ENCODE assay signal across 9 mouse cellular contexts in the genomic region with DNA sequence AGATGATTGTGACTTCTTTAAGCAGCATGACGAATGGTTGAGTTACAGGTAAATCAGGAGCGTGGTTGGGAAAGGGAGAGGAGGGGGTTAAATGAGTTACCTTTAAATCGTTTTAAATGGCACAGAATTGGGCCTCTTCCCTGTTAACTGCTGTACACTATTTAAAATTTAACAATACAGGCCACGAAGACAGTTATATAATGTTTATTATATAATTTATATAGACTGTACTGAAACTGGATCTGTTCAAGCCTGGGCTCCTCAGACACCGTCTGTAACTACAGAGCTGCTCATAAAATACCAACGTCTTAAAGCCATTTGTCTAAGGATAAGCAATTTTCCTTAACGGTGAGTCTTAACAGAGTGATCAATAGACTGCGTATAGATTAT. TPM values are rescaled to one million over a fixed set of nuclear protein-coding genes. Genes with fewer than 3 reads are reported as not detected.
DNase-seq lines count a peak whose midpoint lies in the region; ATAC-seq and TF ChIP-seq lines count a peak whose summit lies in the region.
"Had no signal": no experiment of that assay in that cellular context is flagged by ENCODE, and none has a peak within 500 bp of the region (broad histone marks: within the 10 kb centered on the region; RNA-seq: fewer than 3 reads in every experiment).

No protein-coding gene starts in this region.

- ATAC-seq in kidney, embryonic 15.5 days (replicated peaks; ENCODE audit: low FRiP score), result no peak
- ATAC-seq in hindbrain, embryonic 15.5 days (ENCODE audit: low FRiP score, low read depth), result no peak
- ATAC-seq in midbrain, embryonic 15.5 days (replicated peaks), result no peak
- no peak for ATAC-seq in megakaryocyte-erythroid progenitor cell, adult 5-6 weeks (replicated peaks; ENCODE audit: low FRiP score, low TSS enrichment, poor library complexity, severe bottlenecking)

- H3K4me3 ChIP-seq in kidney, embryonic 15.5 days (replicated peaks), result peak overlapping the region; percentile 66
- peak overlapping the region; percentile 76 for H3K4me3 ChIP-seq in cortical plate, adult 2 months (ENCODE audit: insufficient read depth, low read length)
- peak overlapping the region; percentile 76 for H3K4me3 ChIP-seq in hindbrain, embryonic 15.5 days
- peak overlapping the region; percentile 97 for H3K4me3 ChIP-seq in midbrain, embryonic 15.5 days

- H3K36me3 ChIP-seq in kidney, embryonic 15.5 days, result peaks cover 20% of the 10 kb centered on the region
- no peaks in the 10 kb centered on the region for H3K36me3 ChIP-seq in hindbrain, embryonic 15.5 days
- H3K36me3 ChIP-seq in midbrain, embryonic 15.5 days (replicated peaks), result no peaks in the 10 kb centered on the region

- DNase-seq in kidney, postnatal 14 days, result no peak
- DNase-seq in adrenal gland, postnatal 4 days (ENCODE audit: low spot score in 2 of 2), result no peak
- DNase-seq in ovary, postnatal 36 days (ENCODE audit: low spot score), result no peak
- DNase-seq: gastrocnemius, postnatal 25 days had no signal

- no peak for TF ChIP-seq POLR2A in cortical plate, adult 2 months (IDR thresholded peaks at IDR 0.05; ENCODE audit: extremely low read depth, insufficient read depth, low read length)

- no peaks in the 10 kb centered on the region; the same call in 1 of the 2 replicates for H3K27me3 ChIP-seq in kidney, embryonic 15.5 days
- no peaks in the 10 kb centered on the region for H3K27me3 ChIP-seq in hindbrain, embryonic 15.5 days
- H3K27me3 ChIP-seq in midbrain, embryonic 15.5 days (replicated peaks), result no peaks in the 10 kb centered on the region

- 23% methylated on average over 8 of the region's 8 CpGs for WGBS in kidney, embryonic 15.5 days
- WGBS in hindbrain, embryonic 15.5 days, result 21% methylated on average over 8 of the region's 8 CpGs
- 19% methylated on average over 8 of the region's 8 CpGs for WGBS in midbrain, embryonic 15.5 days

- H3K4me1 ChIP-seq in kidney, embryonic 15.5 days, result peaks cover 42% of the 10 kb centered on the region
- peaks cover 4% of the 10 kb centered on the region; the same call in 1 of the 2 replicates for H3K4me1 ChIP-seq in cortical plate, adult 2 months (ENCODE audit: control insufficient read depth, insufficient read depth, low read length)
- H3K4me1 ChIP-seq in hindbrain, embryonic 15.5 days (replicated peaks), result peaks cover 59% of the 10 kb centered on the region
- peaks cover 56% of the 10 kb centered on the region for H3K4me1 ChIP-seq in midbrain, embryonic 15.5 days

- peak overlapping the region; percentile 91 for H3K4me2 ChIP-seq in kidney, embryonic 15.5 days
- peak overlapping the region; percentile 80 for H3K4me2 ChIP-seq in hindbrain, embryonic 15.5 days
- H3K4me2 ChIP-seq in midbrain, embryonic 15.5 days, result peak overlapping the region; percentile 58

- peak overlapping the region; percentile 77 for H3K9ac ChIP-seq in kidney, embryonic 15.5 days
- H3K9ac ChIP-seq in hindbrain, embryonic 15.5 days, result peak overlapping the region; percentile 92
- H3K9ac ChIP-seq in midbrain, embryonic 15.5 days, result peak overlapping the region; percentile 87

- no peak for TF ChIP-seq CTCF in cortical plate, adult 2 months (IDR thresholded peaks at IDR 0.05; ENCODE audit: extremely low read depth, insufficient read depth, low read length)

- no peaks in the 10 kb centered on the region for H3K9me3 ChIP-seq in kidney, embryonic 15.5 days (replicated peaks)
- H3K9me3 ChIP-seq in hindbrain, embryonic 15.5 days, result no peaks in the 10 kb centered on the region
- no peaks in the 10 kb centered on the region for H3K9me3 ChIP-seq in midbrain, embryonic 15.5 days

- peak overlapping the region; percentile 100 for H3K27ac ChIP-seq in kidney, embryonic 15.5 days
- no peak overlapping the region for H3K27ac ChIP-seq in cortical plate, adult 2 months (ENCODE audit: insufficient read depth, low read length)
- peak overlapping the region; percentile 100 for H3K27ac ChIP-seq in hindbrain, embryonic 15.5 days (replicated peaks)
- H3K27ac ChIP-seq in midbrain, embryonic 15.5 days, result peak overlapping the region; percentile 99

RNA-seq across cellular contexts. Expression of gene Hist3h2a, which starts 1.4 kb away (rescaled TPM):
- polyA plus RNA-seq in kidney, embryonic 15.5 days (2015; fragmentation: Nextera tagmentation; extraction: Ambion mirVana), result 36.4 and 40.3 TPM in 2 replicates
- 40.1 and 42.8 TPM in 2 replicates for polyA plus RNA-seq in cortical plate, adult 2 months (2012; rRNA removed)
- 96.0 and 96.7 TPM in 2 replicates for polyA plus RNA-seq in hindbrain, embryonic 15.5 days (2015; fragmentation: Nextera tagmentation; extraction: Ambion mirVana)
- 119 and 121 TPM in 2 replicates for polyA plus RNA-seq in midbrain, embryonic 15.5 days (2015; fragmentation: Nextera tagmentation; extraction: Ambion mirVana)
- total RNA-seq in adrenal gland, postnatal 4 days (2021), result 10 to 100 TPM; 47.6 to 64.4 TPM
- total RNA-seq in megakaryocyte-erythroid progenitor cell, adult 5-6 weeks (2014; fragmentation: Nextera tagmentation), result 29.7 and 39.9 TPM in 2 replicates
- total RNA-seq in megakaryocyte-erythroid progenitor cell, adult 5-6 weeks (2017), result 238 and 296 TPM in 2 replicates

RNA-seq across cellular contexts. Expression of gene Trim17, which starts 1.4 kb away (rescaled TPM):
- polyA plus RNA-seq in kidney, embryonic 15.5 days (2015; fragmentation: Nextera tagmentation; extraction: Ambion mirVana), result 0.58 and 0.71 TPM in 2 replicates
- polyA plus RNA-seq in cortical plate, adult 2 months (2012; rRNA removed), result 6.6 and 7.4 TPM in 2 replicates
- 1.4 TPM in 2 replicates for polyA plus RNA-seq in hindbrain, embryonic 15.5 days (2015; fragmentation: Nextera tagmentation; extraction: Ambion mirVana)
- polyA plus RNA-seq in midbrain, embryonic 15.5 days (2015; fragmentation: Nextera tagmentation; extraction: Ambion mirVana), result 1.5 and 2.0 TPM in 2 replicates
- total RNA-seq in adrenal gland, postnatal 4 days (2021), result under 1 TPM; 0.08 to 0.36 TPM
- total RNA-seq in megakaryocyte-erythroid progenitor cell, adult 5-6 weeks (2014; fragmentation: Nextera tagmentation), result not detected in 2 replicates
- not detected in 2 replicates for total RNA-seq in megakaryocyte-erythroid progenitor cell, adult 5-6 weeks (2017)

RNA-seq across cellular contexts. Expression of gene Hist3h2ba, which starts 7.1 kb away (rescaled TPM):
- polyA plus RNA-seq in kidney, embryonic 15.5 days (2015; fragmentation: Nextera tagmentation; extraction: Ambion mirVana), result 81.6 and 82.0 TPM in 2 replicates
- 101 and 112 TPM in 2 replicates for polyA plus RNA-seq in cortical plate, adult 2 months (2012; rRNA removed)
- polyA plus RNA-seq in hindbrain, embryonic 15.5 days (2015; fragmentation: Nextera tagmentation; extraction: Ambion mirVana), result 230 and 238 TPM in 2 replicates
- 311 and 338 TPM in 2 replicates for polyA plus RNA-seq in midbrain, embryonic 15.5 days (2015; fragmentation: Nextera tagmentation; extraction: Ambion mirVana)
- total RNA-seq in adrenal gland, postnatal 4 days (2021), result 10 to 100 TPM; 58.4 to 77.5 TPM
- total RNA-seq in megakaryocyte-erythroid progenitor cell, adult 5-6 weeks (2014; fragmentation: Nextera tagmentation), result 21.1 and 27.6 TPM in 2 replicates
- 6.3 and 6.5 TPM in 2 replicates for total RNA-seq in megakaryocyte-erythroid progenitor cell, adult 5-6 weeks (2017)

RNA-seq across cellular contexts. Expression of gene Rnf187, which starts 17.1 kb away (rescaled TPM):
- polyA plus RNA-seq in kidney, embryonic 15.5 days (2015; fragmentation: Nextera tagmentation; extraction: Ambion mirVana), result 243 and 247 TPM in 2 replicates
- polyA plus RNA-seq in cortical plate, adult 2 months (2012; rRNA removed), result 567 and 588 TPM in 2 replicates
- polyA plus RNA-seq in hindbrain, embryonic 15.5 days (2015; fragmentation: Nextera tagmentation; extraction: Ambion mirVana), result 603 and 674 TPM in 2 replicates
- 626 and 662 TPM in 2 replicates for polyA plus RNA-seq in midbrain, embryonic 15.5 days (2015; fragmentation: Nextera tagmentation; extraction: Ambion mirVana)
- 100 to 1,000 TPM; 171 to 181 TPM for total RNA-seq in adrenal gland, postnatal 4 days (2021)
- total RNA-seq in megakaryocyte-erythroid progenitor cell, adult 5-6 weeks (2014; fragmentation: Nextera tagmentation), result 115 and 146 TPM in 2 replicates
- total RNA-seq in megakaryocyte-erythroid progenitor cell, adult 5-6 weeks (2017), result 101 and 108 TPM in 2 replicates

RNA-seq across cellular contexts. Expression of gene Trim11, which starts 22.0 kb away (rescaled TPM):
- 20.0 and 20.6 TPM in 2 replicates for polyA plus RNA-seq in kidney, embryonic 15.5 days (2015; fragmentation: Nextera tagmentation; extraction: Ambion mirVana)
- 25.9 and 26.7 TPM in 2 replicates for polyA plus RNA-seq in cortical plate, adult 2 months (2012; rRNA removed)
- polyA plus RNA-seq in hindbrain, embryonic 15.5 days (2015; fragmentation: Nextera tagmentation; extraction: Ambion mirVana), result 19.3 and 20.7 TPM in 2 replicates
- 22.1 and 24.1 TPM in 2 replicates for polyA plus RNA-seq in midbrain, embryonic 15.5 days (2015; fragmentation: Nextera tagmentation; extraction: Ambion mirVana)
- 10 to 100 TPM; 34.1 to 34.8 TPM for total RNA-seq in adrenal gland, postnatal 4 days (2021)
- total RNA-seq in megakaryocyte-erythroid progenitor cell, adult 5-6 weeks (2014; fragmentation: Nextera tagmentation), result 22.7 and 28.2 TPM in 2 replicates
- total RNA-seq in megakaryocyte-erythroid progenitor cell, adult 5-6 weeks (2017), result 13.9 and 19.2 TPM in 2 replicates
